Mouse (Mus musculus): ENCODE results near the gene Wbp1. TPM values are rescaled to one million over a fixed set of nuclear protein-coding genes. Genes with fewer than 3 reads are reported as not detected.

Gene Wbp1
- polyA plus RNA-seq, 1 experiment from 2014 or later, result 96.1 TPM

DNA sequence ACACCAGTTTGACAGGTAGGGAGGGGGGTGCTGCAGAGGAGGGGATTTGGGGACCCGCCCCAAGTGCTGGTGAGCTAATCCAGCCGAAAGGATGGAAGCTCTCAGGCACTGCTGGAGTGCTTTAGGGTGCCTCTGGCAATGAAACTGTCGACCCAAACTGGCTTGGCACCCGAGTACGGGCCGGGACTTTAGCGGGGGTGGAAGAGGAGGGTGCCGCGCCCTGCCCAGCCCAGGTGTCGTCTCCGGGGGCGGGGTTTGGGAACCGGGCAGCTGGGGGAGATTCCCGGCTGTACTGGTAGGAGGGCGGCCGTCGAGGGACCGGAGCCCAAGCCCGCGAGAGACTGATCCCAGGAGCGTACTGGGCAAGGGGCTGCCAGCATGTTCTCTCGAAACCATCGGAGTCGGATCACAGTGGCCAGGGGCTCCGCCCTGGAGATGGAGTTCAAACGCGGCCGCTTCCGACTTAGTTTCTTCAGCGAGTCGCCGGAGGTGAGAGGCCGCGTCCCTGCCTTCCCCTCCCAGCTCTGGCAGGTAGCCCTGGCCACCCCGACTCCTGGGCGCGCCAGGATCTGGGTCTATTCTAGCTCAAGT, 14.3 kb upstream of the Wbp1 start:
- no peaks in the 10 kb centered on the region for H3K9me3 ChIP-seq (replicated peaks; ENCODE audit: control insufficient read depth, low read length)
- 4% methylated on average over 36 of the region's 37 CpGs for WGBS
- H3K27ac ChIP-seq (ENCODE audit: low read length), result peak overlapping the region; percentile 99
- H3K4me1 ChIP-seq (ENCODE audit: control insufficient read depth, insufficient read depth, low read length), result peaks cover 20% of the 10 kb centered on the region
- peak overlapping the region; percentile 94 for H3K9ac ChIP-seq (ENCODE audit: low read length)
- no peaks in the 10 kb centered on the region for H3K27me3 ChIP-seq (ENCODE audit: control insufficient read depth, insufficient read depth, low read length)
- H3K4me2 ChIP-seq (ENCODE audit: low read depth, low read length), result peak overlapping the region; percentile 81
- H3K4me3 ChIP-seq (ENCODE audit: low read length), result peak overlapping the region; percentile 68
- ATAC-seq (replicated peaks; ENCODE audit: extremely low read depth, insufficient read depth, low FRiP score), result no peak
- no peaks in the 10 kb centered on the region for H3K36me3 ChIP-seq (ENCODE audit: control insufficient read depth, insufficient read depth)

DNA sequence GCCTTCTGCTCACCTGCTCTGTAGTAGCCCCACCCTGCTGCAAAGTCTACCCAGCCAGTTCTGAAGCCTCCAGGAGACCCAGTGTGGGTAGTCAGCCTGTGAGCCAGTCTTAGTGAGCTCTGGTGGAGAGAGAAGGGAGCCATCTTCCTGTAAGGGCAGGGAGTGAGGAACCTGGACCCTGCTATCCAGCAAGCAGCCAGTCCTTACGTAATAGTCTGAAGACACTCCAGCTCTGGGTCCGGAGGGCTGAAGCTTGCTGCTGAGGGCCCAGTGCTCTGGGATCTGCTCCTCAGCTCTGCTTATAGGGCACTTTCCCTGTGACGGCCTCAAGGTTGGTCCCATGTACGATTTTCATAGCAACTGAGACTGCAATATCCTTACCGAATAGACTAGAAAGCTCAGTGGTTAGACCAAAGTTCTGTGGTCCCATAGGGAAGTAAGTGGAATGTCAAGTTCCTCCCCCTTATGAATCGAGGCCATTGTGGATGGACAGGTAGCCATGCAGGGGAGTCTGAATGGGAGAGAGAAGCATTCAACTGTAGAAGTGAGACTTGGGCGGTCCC, 13.7 kb upstream of the Wbp1 start, which contains the start of gene Rtkn:
TSS of gene Rtkn (plus strand) at position 513 of the 563 bp plus-strand sequence.
- peak within 1 kb of the TSS; percentile 68 for H3K4me3 ChIP-seq (ENCODE audit: low read length)
- H3K4me2 ChIP-seq (ENCODE audit: low read depth, low read length), result peak within 1 kb of the TSS; percentile 81
- WGBS, result 64% methylated on average over 7 of the region's 7 CpGs
- ATAC-seq (replicated peaks; ENCODE audit: extremely low read depth, insufficient read depth, low FRiP score), result no peak
- H3K9ac ChIP-seq (ENCODE audit: low read length), result peak within 1 kb of the TSS; percentile 94
- no peaks in the 10 kb centered on the region for H3K9me3 ChIP-seq (replicated peaks; ENCODE audit: control insufficient read depth, low read length)
- peak within 1 kb of the TSS; percentile 99 for H3K27ac ChIP-seq (ENCODE audit: low read length)
- H3K27me3 ChIP-seq (ENCODE audit: control insufficient read depth, insufficient read depth, low read length), result no peaks in the 10 kb centered on the region
- peaks cover 20% of the 10 kb centered on the region for H3K4me1 ChIP-seq (ENCODE audit: control insufficient read depth, insufficient read depth, low read length)
- H3K36me3 ChIP-seq (ENCODE audit: control insufficient read depth, insufficient read depth), result no peaks in the 10 kb centered on the region

GRCm38 (mm10) chr6:83134226-83134625, 12.9 kb upstream of the Wbp1 start:
- H3K9me3 ChIP-seq (replicated peaks; ENCODE audit: control insufficient read depth, low read length), result no peaks in the 10 kb centered on the region
- no peak for ATAC-seq (replicated peaks; ENCODE audit: extremely low read depth, insufficient read depth, low FRiP score)
- no peaks in the 10 kb centered on the region for H3K27me3 ChIP-seq (ENCODE audit: control insufficient read depth, insufficient read depth, low read length)
- no peak overlapping the region for H3K4me2 ChIP-seq (ENCODE audit: low read depth, low read length)
- no peak overlapping the region for H3K27ac ChIP-seq (ENCODE audit: low read length)
- H3K9ac ChIP-seq (ENCODE audit: low read length), result no peak overlapping the region
- 67% methylated on average over 3 of the region's 3 CpGs for WGBS
- H3K36me3 ChIP-seq (ENCODE audit: control insufficient read depth, insufficient read depth), result no peaks in the 10 kb centered on the region
- H3K4me1 ChIP-seq (ENCODE audit: control insufficient read depth, insufficient read depth, low read length), result peaks cover 20% of the 10 kb centered on the region
- no peak overlapping the region for H3K4me3 ChIP-seq (ENCODE audit: low read length)

DNA sequence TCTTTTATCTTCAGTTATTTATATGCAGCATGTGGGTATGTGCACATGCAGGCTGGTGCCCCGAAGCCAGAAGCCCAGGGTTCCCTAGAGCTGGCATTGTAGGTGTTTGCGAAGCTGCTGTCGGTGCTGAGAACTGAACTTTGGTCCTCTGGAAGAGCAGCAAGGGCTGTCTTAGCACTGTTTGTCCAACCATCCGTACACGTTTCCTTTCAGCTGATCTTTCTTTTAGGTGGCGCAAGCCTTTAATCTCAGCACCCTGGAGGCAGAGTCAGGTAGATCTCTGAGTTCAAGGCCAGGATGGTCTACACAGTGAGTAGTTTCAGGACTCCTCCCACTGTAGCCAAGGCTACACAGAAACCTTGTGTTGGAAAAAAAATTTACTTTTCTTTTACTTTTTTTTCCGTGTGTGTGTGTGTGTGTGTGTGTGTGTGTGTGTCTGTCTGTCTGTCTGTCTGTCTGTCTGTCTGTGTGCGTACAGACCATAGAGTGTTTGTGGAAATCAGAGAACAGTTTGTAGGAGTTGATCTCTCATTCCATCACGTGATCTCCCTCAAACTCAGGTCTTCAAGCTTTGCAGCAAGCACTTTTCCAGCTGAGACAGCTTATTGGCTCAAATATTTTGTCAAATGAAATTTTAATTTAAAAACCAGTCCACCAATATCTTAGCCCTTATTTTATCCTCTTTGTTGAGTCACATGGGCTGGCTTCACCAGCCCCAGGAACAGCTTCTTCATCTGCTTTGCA, 11.0 kb upstream of the Wbp1 start:
- H3K4me2 ChIP-seq (ENCODE audit: low read depth, low read length), result no peak overlapping the region
- H3K36me3 ChIP-seq (ENCODE audit: control insufficient read depth, insufficient read depth), result no peaks in the 10 kb centered on the region
- WGBS, result 82% methylated on average over 9 of the region's 9 CpGs

GRCm38 (mm10) chr6:83131469-83132034, 10.2 kb upstream of the Wbp1 start:
- Histone ChIP-seq H3K4me1 (ENCODE audit: control insufficient read depth, insufficient read depth, low read length) (peaks cover 6% of the 10 kb centered on the region; the same call in 1 of the 2 replicates), H3K27me3 (ENCODE audit: control insufficient read depth, insufficient read depth, low read length) (no peaks in the 10 kb centered on the region), H3K4me3 (ENCODE audit: low read length) (no peak overlapping the region), H3K9me3 (replicated peaks; ENCODE audit: control insufficient read depth, low read length) (no peaks in the 10 kb centered on the region), H3K27ac (ENCODE audit: low read length) (no peak overlapping the region), H3K36me3 (ENCODE audit: control insufficient read depth, insufficient read depth) (no peaks in the 10 kb centered on the region), H3K4me2 (ENCODE audit: low read depth, low read length) (no peak overlapping the region), H3K9ac (ENCODE audit: low read length) (no peak overlapping the region)
- no peak for ATAC-seq (replicated peaks; ENCODE audit: extremely low read depth, insufficient read depth, low FRiP score)
- 62% methylated on average over 6 of the region's 6 CpGs for WGBS

More for the DNA sequence above, 11.0 kb upstream of the Wbp1 start:
- no peak overlapping the region for H3K9ac ChIP-seq (ENCODE audit: low read length)
- no peak overlapping the region for H3K4me3 ChIP-seq (ENCODE audit: low read length)
- no peaks in the 10 kb centered on the region for H3K27me3 ChIP-seq (ENCODE audit: control insufficient read depth, insufficient read depth, low read length)
- H3K27ac ChIP-seq (ENCODE audit: low read length), result no peak overlapping the region
- ATAC-seq (replicated peaks; ENCODE audit: extremely low read depth, insufficient read depth, low FRiP score), result no peak
- H3K9me3 ChIP-seq (replicated peaks; ENCODE audit: control insufficient read depth, low read length), result no peaks in the 10 kb centered on the region
- H3K4me1 ChIP-seq (ENCODE audit: control insufficient read depth, insufficient read depth, low read length), result peaks cover 6% of the 10 kb centered on the region; the same call in 1 of the 2 replicates

DNA sequence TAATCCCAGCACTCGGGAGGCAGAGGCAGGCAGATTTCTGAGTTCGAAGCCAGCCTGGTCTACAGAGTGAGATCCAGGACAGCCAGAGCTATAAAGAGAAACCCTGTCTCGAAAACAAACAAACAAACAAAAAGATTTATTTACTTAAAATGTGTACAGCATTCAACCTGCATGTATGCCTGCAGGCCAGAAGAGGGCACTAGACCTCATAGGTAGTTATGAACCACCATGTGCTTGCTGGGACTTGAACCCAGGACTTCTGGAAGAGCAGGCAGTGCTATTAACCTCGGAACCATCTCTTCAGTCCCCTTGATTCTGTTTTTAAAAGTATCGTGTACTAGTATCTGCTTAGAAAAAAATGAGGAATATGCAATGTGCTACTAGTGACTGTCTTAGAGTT, 6.1 kb upstream of the Wbp1 start:
- no peak overlapping the region for H3K27ac ChIP-seq (ENCODE audit: low read length)
- no peak overlapping the region for H3K4me2 ChIP-seq (ENCODE audit: low read depth, low read length)
- H3K4me1 ChIP-seq (ENCODE audit: control insufficient read depth, insufficient read depth, low read length), result peaks cover 14% of the 10 kb centered on the region
- no peaks in the 10 kb centered on the region for H3K9me3 ChIP-seq (replicated peaks; ENCODE audit: control insufficient read depth, low read length)
- H3K27me3 ChIP-seq (ENCODE audit: control insufficient read depth, insufficient read depth, low read length), result no peaks in the 10 kb centered on the region
- ATAC-seq (replicated peaks; ENCODE audit: extremely low read depth, insufficient read depth, low FRiP score), result no peak
- H3K4me3 ChIP-seq (ENCODE audit: low read length), result no peak overlapping the region
- no peaks in the 10 kb centered on the region for H3K36me3 ChIP-seq (ENCODE audit: control insufficient read depth, insufficient read depth)
- 96% methylated on average over 5 of the region's 5 CpGs for WGBS
- H3K9ac ChIP-seq (ENCODE audit: low read length), result no peak overlapping the region

DNA sequence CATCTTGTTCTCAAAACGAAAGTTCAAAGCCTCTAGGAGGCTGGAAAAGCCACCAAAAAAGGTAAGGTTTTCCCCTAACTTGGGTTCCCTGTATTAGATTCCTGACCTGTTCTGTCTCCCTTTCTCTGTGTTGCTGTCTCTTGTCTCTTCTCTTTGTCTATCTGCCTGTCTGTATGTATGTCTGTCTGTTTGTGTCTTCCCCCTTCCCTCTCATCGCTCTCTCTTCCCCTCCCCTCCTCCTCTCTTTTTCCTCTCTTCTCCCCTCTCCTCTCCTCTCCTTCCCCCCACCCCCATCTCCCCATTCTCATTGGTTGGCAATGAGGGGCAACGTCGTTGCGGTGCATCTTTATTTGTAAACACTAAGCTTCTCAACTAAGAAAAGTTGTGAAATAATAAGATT, 4.0 kb upstream of the Wbp1 start, which contains the start of gene Ino80b:
TSS of gene Ino80b (minus strand) at position 101 of the 400 bp plus-strand sequence.
- WGBS, result 25% methylated on average over 5 of the region's 5 CpGs
- ATAC-seq (replicated peaks; ENCODE audit: extremely low read depth, insufficient read depth, low FRiP score), result no peak
- peak within 1 kb of the TSS; percentile 86 for H3K9ac ChIP-seq (ENCODE audit: low read length)

GRCm38 (mm10) chr6:83124851-83125312, 3.5 kb upstream of the Wbp1 start:
- Histone ChIP-seq H3K4me3 (ENCODE audit: low read length) (peak overlapping the region; percentile 92), H3K27me3 (ENCODE audit: control insufficient read depth, insufficient read depth, low read length) (no peaks in the 10 kb centered on the region), H3K36me3 (ENCODE audit: control insufficient read depth, insufficient read depth) (no peaks in the 10 kb centered on the region), H3K4me2 (ENCODE audit: low read depth, low read length) (peak overlapping the region; percentile 97), H3K4me1 (ENCODE audit: control insufficient read depth, insufficient read depth, low read length) (peaks cover 28% of the 10 kb centered on the region), H3K9ac (ENCODE audit: low read length) (peak overlapping the region; percentile 86), H3K27ac (ENCODE audit: low read length) (peak overlapping the region; percentile 70), H3K9me3 (replicated peaks; ENCODE audit: control insufficient read depth, low read length) (no peaks in the 10 kb centered on the region)
- under 1% methylated on average over 30 of the region's 30 CpGs for WGBS
- peak; percentile 25; the same call in 1 of the 2 replicates for ATAC-seq (replicated peaks; ENCODE audit: extremely low read depth, insufficient read depth, low FRiP score)

More for the DNA sequence above, 4.0 kb upstream of the Wbp1 start, which contains the start of gene Ino80b:
- peak within 1 kb of the TSS; percentile 97 for H3K4me2 ChIP-seq (ENCODE audit: low read depth, low read length)
- H3K27ac ChIP-seq (ENCODE audit: low read length), result peak within 1 kb of the TSS; percentile 70
- no peaks in the 10 kb centered on the region for H3K9me3 ChIP-seq (replicated peaks; ENCODE audit: control insufficient read depth, low read length)
- H3K4me3 ChIP-seq (ENCODE audit: low read length), result peak within 1 kb of the TSS; percentile 92
- H3K27me3 ChIP-seq (ENCODE audit: control insufficient read depth, insufficient read depth, low read length), result no peaks in the 10 kb centered on the region
- peaks cover 24% of the 10 kb centered on the region for H3K4me1 ChIP-seq (ENCODE audit: control insufficient read depth, insufficient read depth, low read length)
- H3K36me3 ChIP-seq (ENCODE audit: control insufficient read depth, insufficient read depth), result no peaks in the 10 kb centered on the region
